Mouse (Mus musculus): ENCODE data around the gene Tut1. TPM values are rescaled to one million over a fixed set of nuclear protein-coding genes. Genes with fewer than 3 reads are reported as not detected.
A peak's percentile ranks its signal among the peaks of the same experiment; 100 is the strongest.
"Not testable (repeated sequence)": the region's sequence is repeated elsewhere in the genome, so short reads cannot be mapped to it uniquely, and the experiment has no call there.

Tut1 gene
- total RNA-seq, 2 experiments from 2014 or later, result 19.4 to 20.1 TPM

GRCm38 (mm10) chr19:8942276-8942964 lies 11.2 kb upstream of the Tut1 start:
- DNase-seq (ENCODE audit: extremely low spot score in 1 of 2, low spot score in 1 of 2), result peak in 1 of 2 experiments; percentile 45

DNA sequence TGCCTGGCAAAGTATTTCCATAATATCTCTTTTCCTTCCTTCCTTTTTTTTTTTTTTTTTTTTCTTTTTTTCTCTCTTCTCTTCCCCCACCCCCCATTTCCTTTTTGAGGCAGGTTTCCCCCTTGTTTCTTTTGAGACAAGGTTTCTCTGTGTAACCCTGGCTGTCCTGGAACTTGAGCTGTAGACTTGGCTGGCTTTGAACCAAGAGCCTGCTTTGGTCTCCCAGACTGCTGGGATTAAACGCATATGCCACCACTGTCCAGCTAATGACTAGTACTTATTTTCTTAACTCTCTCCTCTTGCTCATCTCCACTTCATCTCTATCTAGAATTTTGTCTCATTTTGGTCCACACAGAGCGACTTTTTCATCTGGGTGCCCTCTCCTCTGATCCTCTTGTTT lies 10.6 kb upstream of the Tut1 start:
- DNase-seq (ENCODE audit: extremely low spot score in 1 of 2, low spot score in 1 of 2), result no peak

DNA sequence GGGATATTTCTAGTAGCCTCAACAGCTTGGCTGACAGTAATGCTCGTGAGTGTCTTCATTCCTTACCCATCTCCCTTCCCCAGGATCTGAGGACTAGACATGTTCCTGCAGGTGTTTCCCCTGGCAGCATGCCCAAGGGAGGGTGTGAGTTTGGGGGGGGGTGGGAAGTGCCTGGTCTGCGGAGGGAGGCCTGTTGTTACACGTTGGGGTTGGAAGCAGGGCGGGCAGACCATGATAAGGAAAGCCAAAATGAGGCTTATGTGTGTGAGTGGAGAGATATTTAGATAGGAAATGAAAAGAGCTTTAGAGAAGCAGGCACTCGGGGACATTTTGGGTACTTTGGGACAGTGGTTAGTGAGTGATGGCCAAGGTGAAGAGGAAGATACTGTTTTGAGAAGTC lies 9.6 kb upstream of the Tut1 start:
- DNase-seq (ENCODE audit: extremely low spot score in 1 of 2, low spot score in 1 of 2), result no peak

- no peak for DNase-seq (ENCODE audit: extremely low spot score in 1 of 2, low spot score in 1 of 2)
Measured at GRCm38 (mm10) chr19:8944750-8945149, 8.9 kb upstream of the Tut1 start.

DNA sequence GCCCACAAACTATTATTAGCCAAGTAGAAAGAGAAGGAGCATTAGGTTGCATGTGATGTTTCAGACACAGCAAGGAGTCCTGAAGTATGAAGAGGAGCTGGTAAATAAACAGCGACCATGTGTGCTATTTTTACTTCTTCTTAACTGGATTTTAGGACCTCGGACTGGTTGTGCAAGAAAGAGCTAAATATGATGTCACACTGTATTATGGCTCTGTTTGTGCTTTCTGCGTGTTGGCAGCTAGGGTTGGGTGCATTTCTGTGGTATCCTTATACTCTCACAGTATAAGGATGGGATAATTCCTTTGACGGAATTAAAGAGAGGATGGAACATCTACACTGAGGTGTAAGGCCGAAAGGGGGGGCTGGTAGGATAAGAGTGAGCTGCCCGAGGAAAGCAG lies 8.4 kb upstream of the Tut1 start:
- no peak for DNase-seq (ENCODE audit: extremely low spot score in 1 of 2, low spot score in 1 of 2)

- no peak for DNase-seq (ENCODE audit: extremely low spot score in 1 of 2, low spot score in 1 of 2)
Measured at GRCm38 (mm10) chr19:8946929-8947328, 6.7 kb upstream of the Tut1 start.

DNA sequence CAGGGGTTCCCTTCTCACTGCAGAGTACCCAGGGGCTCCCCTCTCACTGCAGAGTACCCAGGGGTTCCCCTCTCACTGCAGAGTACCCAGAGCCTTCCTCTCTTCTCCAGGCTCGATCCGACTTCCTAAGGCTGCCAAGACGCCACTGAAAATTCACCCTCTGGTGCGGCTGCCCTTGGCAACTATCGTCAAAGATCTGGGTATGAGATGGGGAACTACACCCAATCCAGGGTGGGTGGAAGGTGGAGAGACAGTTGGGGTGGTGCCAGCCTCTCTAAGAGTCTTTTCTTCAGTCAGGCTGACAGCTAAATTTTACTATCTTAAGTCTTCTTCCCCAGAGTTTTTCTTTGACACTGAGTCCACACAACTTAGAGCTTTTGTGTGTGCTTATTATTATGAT lies 3.5 kb upstream of the Tut1 start:
- no peak for DNase-seq (ENCODE audit: extremely low spot score in 1 of 2, low spot score in 1 of 2)

GRCm38 (mm10) chr19:8952241-8952640 lies 1.4 kb upstream of the Tut1 start:
- DNase-seq (ENCODE audit: extremely low spot score in 1 of 2, low spot score in 1 of 2), result no peak

- DNase-seq (ENCODE audit: extremely low spot score in 1 of 2, low spot score in 1 of 2), result no peak
Measured at GRCm38 (mm10) chr19:8954171-8954570, 524 bp downstream of the Tut1 start.

DNA sequence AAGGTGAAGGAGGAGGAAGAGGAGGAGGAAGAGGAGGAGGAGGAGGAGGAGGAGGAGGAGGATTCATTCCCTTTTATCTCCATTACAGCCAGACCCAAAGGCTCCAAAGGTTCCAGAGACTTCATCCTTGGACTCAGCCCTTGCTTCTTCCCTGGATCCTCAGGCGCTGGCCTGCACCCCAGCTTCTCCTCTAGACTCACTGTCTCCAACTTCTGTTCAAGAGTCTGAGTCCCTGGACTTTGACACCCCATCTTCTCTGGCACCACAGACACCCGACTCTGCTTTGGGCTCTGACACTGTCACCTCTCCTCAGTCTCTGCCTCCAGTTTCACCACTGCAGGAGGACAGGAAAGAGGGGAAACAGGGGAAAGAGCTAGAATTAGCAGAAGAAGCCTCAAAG lies 8.6 kb downstream of the Tut1 start:
- no peak for DNase-seq (ENCODE audit: extremely low spot score in 1 of 2, low spot score in 1 of 2)

DNA sequence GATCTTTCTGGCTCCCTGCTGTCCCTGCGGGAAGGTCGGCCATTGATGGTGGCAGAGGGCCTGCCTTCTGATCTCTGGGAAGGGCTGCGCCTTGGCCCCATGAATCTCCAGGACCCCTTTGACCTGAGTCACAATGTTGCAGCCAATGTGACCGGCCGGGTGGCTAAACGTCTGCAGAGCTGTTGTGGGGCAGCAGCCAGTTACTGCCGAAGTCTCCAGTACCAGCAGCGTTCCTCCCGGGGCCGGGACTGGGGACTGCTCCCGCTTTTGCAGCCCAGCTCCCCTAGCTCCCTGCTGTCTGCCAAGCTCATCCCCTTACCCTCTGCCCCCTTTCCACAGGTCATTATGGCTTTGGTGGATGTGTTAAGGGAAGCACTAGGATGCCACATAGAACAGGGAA lies 11.4 kb downstream of the Tut1 start:
- DNase-seq (ENCODE audit: extremely low spot score in 1 of 2, low spot score in 1 of 2), result no peak

GRCm38 (mm10) chr19:8965771-8966170 lies 12.1 kb downstream of the Tut1 start:
- no peak for DNase-seq (ENCODE audit: extremely low spot score in 1 of 2, low spot score in 1 of 2)

GRCm38 (mm10) chr19:8966198-8966589 lies 12.5 kb downstream of the Tut1 start:
- DNase-seq (ENCODE audit: extremely low spot score in 1 of 2, low spot score in 1 of 2), result no peak

DNA sequence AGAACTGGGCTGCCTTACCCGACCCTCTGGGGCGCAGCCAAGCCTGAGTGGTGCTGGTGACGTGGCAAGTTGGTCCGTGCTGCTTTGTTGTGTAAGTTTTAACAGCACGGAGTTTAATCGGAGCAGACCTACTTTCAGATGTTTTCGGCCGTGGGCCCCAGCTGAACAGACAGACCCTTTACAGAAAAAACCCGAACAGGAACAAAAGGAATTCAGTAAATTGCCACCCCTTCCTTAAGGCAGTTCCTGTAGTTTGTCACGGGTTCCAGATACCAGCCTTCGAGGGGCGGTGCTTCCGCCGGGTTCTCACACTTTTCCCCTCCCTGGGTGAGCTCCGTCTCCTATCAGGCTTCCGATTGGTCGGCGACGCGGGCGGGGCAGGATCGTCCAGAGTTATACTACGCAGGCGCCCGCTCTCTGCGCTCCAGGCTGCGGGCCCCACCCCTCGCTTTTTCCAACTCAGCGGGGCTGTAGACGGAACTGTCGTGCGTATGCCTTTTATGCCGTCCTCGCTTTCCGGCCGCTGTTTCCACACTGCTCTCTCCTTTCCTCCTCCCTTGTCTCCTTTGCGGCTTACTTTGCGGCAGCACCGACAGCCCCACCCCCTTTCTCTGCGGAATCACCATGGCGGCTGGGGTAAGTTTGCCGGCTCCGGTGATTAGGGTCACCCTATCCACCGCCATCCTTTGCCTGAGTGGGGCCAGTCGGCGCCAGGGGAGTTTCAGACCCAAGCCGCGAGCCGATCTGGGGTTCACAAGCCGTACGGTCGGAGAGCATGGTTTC lies 13.1 kb downstream of the Tut1 start, which contains the start of gene Eef1g:
Eef1g (plus strand) TSS at position 452 of the 783 bp plus-strand sequence.
- peak; percentile 86 to 94 for DNase-seq (ENCODE audit: extremely low spot score in 1 of 2, low spot score in 1 of 2)

DNA sequence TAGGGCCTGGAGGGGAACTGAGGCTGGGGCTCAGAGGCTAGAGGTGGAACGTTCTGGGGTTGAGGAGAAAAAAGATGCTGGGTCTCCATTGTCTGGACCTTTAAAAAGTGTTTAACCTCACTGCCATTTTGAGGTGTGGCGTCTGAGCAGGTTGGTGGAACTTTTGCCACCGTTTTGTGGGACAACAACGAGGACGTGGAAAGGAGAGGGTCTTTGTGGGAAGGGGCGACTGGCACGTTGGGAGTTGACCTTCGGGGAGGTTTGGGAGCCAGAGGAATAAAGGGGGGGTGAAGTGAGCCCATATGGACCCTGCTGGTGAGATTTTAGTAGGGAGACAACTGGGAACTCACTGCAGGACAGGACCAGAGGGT lies 13.7 kb downstream of the Tut1 start:
- DNase-seq (ENCODE audit: extremely low spot score in 1 of 2, low spot score in 1 of 2), result no peak

DNA sequence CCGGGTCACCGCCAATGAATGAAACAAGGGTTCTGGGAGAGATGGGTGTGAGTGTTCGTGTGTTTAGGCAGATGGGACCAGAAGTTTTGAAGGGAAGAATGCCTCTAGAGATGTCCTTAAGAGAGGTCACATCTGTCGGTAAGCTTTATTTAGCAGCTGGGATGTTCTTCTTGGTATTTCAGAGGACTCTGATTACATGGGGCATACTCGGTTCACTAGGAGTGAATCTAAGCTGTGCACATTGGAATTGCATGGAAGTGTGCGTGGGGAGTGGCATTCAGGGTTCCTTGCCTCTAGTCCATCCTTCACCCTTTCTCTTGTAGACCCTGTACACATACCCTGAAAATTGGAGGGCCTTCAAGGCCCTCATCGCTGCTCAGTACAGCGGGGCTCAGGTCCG lies 14.2 kb downstream of the Tut1 start:
- DNase-seq (ENCODE audit: extremely low spot score in 1 of 2, low spot score in 1 of 2), result no peak

GRCm38 (mm10) chr19:8972491-8972890 lies 18.8 kb downstream of the Tut1 start:
- DNase-seq (ENCODE audit: extremely low spot score in 1 of 2, low spot score in 1 of 2), result not testable (repeated sequence)

GRCm38 (mm10) chr19:8974638-8975037 lies 21.0 kb downstream of the Tut1 start:
- DNase-seq (ENCODE audit: extremely low spot score in 1 of 2, low spot score in 1 of 2), result no peak

- DNase-seq (ENCODE audit: extremely low spot score in 1 of 2, low spot score in 1 of 2), result no peak
Measured at GRCm38 (mm10) chr19:8975491-8975890, 21.8 kb downstream of the Tut1 start.

GRCm38 (mm10) chr19:8976535-8976934 lies 22.9 kb downstream of the Tut1 start:
- no peak for DNase-seq (ENCODE audit: extremely low spot score in 1 of 2, low spot score in 1 of 2)

DNA sequence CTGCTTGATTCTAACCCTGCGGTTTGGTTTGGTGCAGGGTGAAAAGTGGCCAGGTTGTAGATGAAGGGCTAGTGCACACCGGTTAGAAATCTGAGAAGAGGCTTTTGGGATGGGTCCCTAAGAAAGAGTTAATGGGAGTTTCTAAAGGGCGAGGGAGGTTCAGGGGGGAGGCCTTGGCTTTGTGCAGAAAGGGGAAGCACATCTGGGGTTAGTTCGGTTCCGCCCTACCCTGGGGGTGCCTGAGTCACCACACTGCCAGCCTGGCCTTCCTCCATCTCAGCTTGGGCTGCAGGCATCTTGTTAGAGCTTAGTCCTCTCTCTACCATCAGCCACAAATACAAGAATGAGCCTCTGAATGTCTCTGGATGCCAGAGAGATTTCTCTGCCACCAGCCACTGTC lies 27.1 kb downstream of the Tut1 start:
- no peak for DNase-seq (ENCODE audit: extremely low spot score in 1 of 2, low spot score in 1 of 2)
